In genomic region chr13:98118291-98118690, GRCm38 (mm10) we compare ENCODE assay signal across 20 mouse cellular contexts.
DNase-seq lines count a peak whose midpoint lies in the region; ATAC-seq and TF ChIP-seq lines count a peak whose summit lies in the region.
"Had no signal": no experiment of that assay in that cellular context is flagged by ENCODE, and none has a peak within 500 bp of the region (broad histone marks: within the 10 kb centered on the region; RNA-seq: fewer than 3 reads in every experiment).

No protein-coding gene starts in this region.

- peak overlapping the region; percentile 48; the same call in 1 of the 2 replicates for H3K27ac ChIP-seq in heart, embryonic 12.5 days (ENCODE audit: poor library complexity, severe bottlenecking)
- H3K27ac ChIP-seq in lung, postnatal 0 days (ENCODE audit: low read length), result peak overlapping the region; percentile 77
- no peak overlapping the region for H3K27ac ChIP-seq in midbrain, embryonic 16.5 days (ENCODE audit: low read length)
- H3K27ac ChIP-seq: hindbrain, embryonic 12.5 days; macrophage; midbrain, embryonic 12.5 days had no signal

- no peaks in the 10 kb centered on the region for H3K36me3 ChIP-seq in heart, embryonic 12.5 days
- H3K36me3 ChIP-seq in lung, postnatal 0 days (ENCODE audit: insufficient read depth, low read length), result no peaks in the 10 kb centered on the region
- no peaks in the 10 kb centered on the region for H3K36me3 ChIP-seq in midbrain, embryonic 16.5 days (ENCODE audit: control insufficient read depth, insufficient read depth, low read length)
- H3K36me3 ChIP-seq: hindbrain, embryonic 12.5 days; midbrain, embryonic 12.5 days had no signal

- no peaks in the 10 kb centered on the region for H3K9me3 ChIP-seq in heart, embryonic 12.5 days (replicated peaks)
- H3K9me3 ChIP-seq in lung, postnatal 0 days (ENCODE audit: low read length), result no peaks in the 10 kb centered on the region
- H3K9me3 ChIP-seq in midbrain, embryonic 16.5 days (replicated peaks; ENCODE audit: control insufficient read depth, low read length, poor library complexity, severe bottlenecking), result no peaks in the 10 kb centered on the region
- H3K9me3 ChIP-seq: hindbrain, embryonic 12.5 days; midbrain, embryonic 12.5 days had no signal

- TF ChIP-seq EP300 in lung, postnatal 0 days (IDR thresholded peaks at IDR 0.05), result peak; percentile 90

- H3K9ac ChIP-seq in heart, embryonic 12.5 days, result no peak overlapping the region
- H3K9ac ChIP-seq in lung, postnatal 0 days (replicated peaks; ENCODE audit: low read depth), result no peak overlapping the region
- H3K9ac ChIP-seq in midbrain, embryonic 16.5 days (ENCODE audit: low read depth, low read length), result no peak overlapping the region
- H3K9ac ChIP-seq: forebrain, postnatal 0 days; hindbrain, embryonic 12.5 days; midbrain, embryonic 12.5 days had no signal

- no peak for TF ChIP-seq CTCF in lung, postnatal 0 days (IDR thresholded peaks at IDR 0.05)

- intact Hi-C loops in left cerebral cortex, postnatal 25 days (cut with DNase I), result no loop called here

- 43% methylated on average over 4 of the region's 4 CpGs for WGBS in heart, embryonic 12.5 days
- 35% methylated on average over 4 of the region's 4 CpGs for WGBS in lung, postnatal 0 days
- WGBS in midbrain, embryonic 16.5 days, result 72% methylated on average over 4 of the region's 4 CpGs

- peaks cover 21% of the 10 kb centered on the region for H3K4me1 ChIP-seq in heart, embryonic 12.5 days (replicated peaks)
- H3K4me1 ChIP-seq in lung, postnatal 0 days (ENCODE audit: insufficient read depth, low read depth, low read length), result peaks cover 20% of the 10 kb centered on the region
- no peaks in the 10 kb centered on the region for H3K4me1 ChIP-seq in midbrain, embryonic 16.5 days (ENCODE audit: control insufficient read depth, insufficient read depth, low read length)

- DNase-seq in heart, postnatal 4 days, result no peak
- DNase-seq in ovary, adult 18-20 months (ENCODE audit: low spot score), result peak; percentile 78
- no peak for DNase-seq in ovary, postnatal 14 days (ENCODE audit: low spot score)
- DNase-seq in lung, postnatal 0 days (ENCODE audit: low spot score), result peak; percentile 68
- DNase-seq in left cerebral cortex, postnatal 25 days (ENCODE audit: low spot score in 2 of 2), result no peak
- DNase-seq: adrenal gland, postnatal 14 days; cerebellum, postnatal 14 days; forebrain, postnatal 0 days; gastrocnemius, postnatal 14 days; kidney, postnatal 14 days; layer of hippocampus, adult 9-11 months; liver had no signal

- H3K4me2 ChIP-seq in heart, embryonic 12.5 days, result no peak overlapping the region
- H3K4me2 ChIP-seq in lung, postnatal 0 days (replicated peaks; ENCODE audit: low read depth, low read length), result no peak overlapping the region
- no peak overlapping the region for H3K4me2 ChIP-seq in midbrain, embryonic 16.5 days (ENCODE audit: low read length)
- H3K4me2 ChIP-seq: hindbrain, embryonic 12.5 days; midbrain, embryonic 12.5 days had no signal

- no peaks in the 10 kb centered on the region for H3K27me3 ChIP-seq in heart, embryonic 12.5 days (replicated peaks)
- H3K27me3 ChIP-seq in lung, postnatal 0 days (replicated peaks; ENCODE audit: insufficient read depth, low read length), result no peaks in the 10 kb centered on the region
- H3K27me3 ChIP-seq in midbrain, embryonic 16.5 days (ENCODE audit: control insufficient read depth, insufficient read depth, low read depth, low read length), result no peaks in the 10 kb centered on the region
- H3K27me3 ChIP-seq: hindbrain, embryonic 12.5 days; midbrain, embryonic 12.5 days had no signal

- no peak for ATAC-seq in heart, embryonic 12.5 days (ENCODE audit: insufficient number of reproducible peaks, low FRiP score)
- peak; percentile 64 for ATAC-seq in lung, postnatal 0 days
- no peak for ATAC-seq in midbrain, embryonic 16.5 days
- ATAC-seq: CD4-positive, CD25-positive, alpha-beta regulatory T cell, adult 4 months; intestine, postnatal 0 days had no signal

- H3K4me3 ChIP-seq in heart, embryonic 12.5 days, result no peak overlapping the region
- no peak overlapping the region for H3K4me3 ChIP-seq in lung, postnatal 0 days (ENCODE audit: low read depth, low read length)
- H3K4me3 ChIP-seq in midbrain, embryonic 16.5 days (ENCODE audit: low read depth, low read length), result no peak overlapping the region
- H3K4me3 ChIP-seq: hindbrain, embryonic 12.5 days; midbrain, embryonic 12.5 days; myocyte had no signal

Comparison
In these comparisons a context has a peak if more than half of its experiments do, and no peak if none do; other contexts are left out.
1. DNase-seq: peak in ovary, adult 18-20 months (single experiment) and lung, postnatal 0 days (single experiment); none in heart, postnatal 4 days (single experiment), ovary, postnatal 14 days (single experiment) and left cerebral cortex, postnatal 25 days (0 of 2).